Mouse (Mus musculus): ENCODE measurements around the gene Ints5.
"Not testable (repeated sequence)": the region's sequence is repeated elsewhere in the genome, so short reads cannot be mapped to it uniquely, and the experiment has no call there.

Gene Ints5

DNA sequence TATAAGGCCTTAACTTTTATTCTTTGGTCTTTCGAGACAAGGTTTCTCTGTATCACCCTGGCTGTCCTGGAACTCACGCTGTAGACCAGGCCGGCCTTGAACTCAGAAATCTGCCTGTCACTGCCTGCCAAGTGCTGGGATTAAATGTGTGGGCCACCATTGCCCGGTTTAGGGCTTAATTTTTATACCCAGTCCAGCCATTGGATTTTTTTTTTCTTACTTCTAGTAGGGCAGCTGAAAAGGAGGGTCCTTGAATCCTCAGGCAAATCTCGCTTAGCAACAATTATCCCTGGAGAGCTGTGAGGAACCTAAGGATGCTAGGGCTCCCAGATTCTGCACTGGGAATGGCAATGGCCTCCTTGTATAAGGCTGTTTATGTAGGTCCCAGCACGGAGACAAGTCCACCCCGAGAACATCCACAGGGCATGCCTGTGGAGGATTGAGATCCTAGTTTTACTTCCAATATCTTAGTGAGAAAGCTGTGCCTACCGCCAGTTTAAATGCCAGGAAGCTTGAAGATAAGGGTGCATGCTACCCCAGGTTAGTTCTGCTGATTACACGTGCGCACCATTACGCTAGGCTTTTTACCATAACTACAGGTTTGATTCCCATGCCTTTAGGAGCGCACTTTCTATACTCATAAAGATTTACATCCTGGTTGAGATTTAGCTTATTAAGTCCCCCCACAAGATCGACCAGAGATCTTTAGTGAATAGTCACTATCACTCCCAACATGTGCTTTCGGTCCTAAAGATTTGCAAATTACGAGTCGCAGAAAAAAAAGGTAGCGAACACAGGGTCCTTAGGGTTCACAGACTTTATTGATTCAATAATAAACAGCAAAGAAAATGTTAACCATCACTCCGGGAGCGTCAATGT is 5.0 kb upstream of the Ints5 start:
- DNase-seq (ENCODE audit: low read depth), result no peak

- peak; percentile 95 for DNase-seq (ENCODE audit: low read depth)
Measured at GRCm38 (mm10) chr19:8888511-8889385, 4.1 kb upstream of the Ints5 start, which contains the start of the genes 1810009A15Rik and Gm49416. Gene 1810009A15Rik, plus strand, starts transcription at chr19:8888853. Gene Gm49416, plus strand, starts transcription at chr19:8888926.

DNA sequence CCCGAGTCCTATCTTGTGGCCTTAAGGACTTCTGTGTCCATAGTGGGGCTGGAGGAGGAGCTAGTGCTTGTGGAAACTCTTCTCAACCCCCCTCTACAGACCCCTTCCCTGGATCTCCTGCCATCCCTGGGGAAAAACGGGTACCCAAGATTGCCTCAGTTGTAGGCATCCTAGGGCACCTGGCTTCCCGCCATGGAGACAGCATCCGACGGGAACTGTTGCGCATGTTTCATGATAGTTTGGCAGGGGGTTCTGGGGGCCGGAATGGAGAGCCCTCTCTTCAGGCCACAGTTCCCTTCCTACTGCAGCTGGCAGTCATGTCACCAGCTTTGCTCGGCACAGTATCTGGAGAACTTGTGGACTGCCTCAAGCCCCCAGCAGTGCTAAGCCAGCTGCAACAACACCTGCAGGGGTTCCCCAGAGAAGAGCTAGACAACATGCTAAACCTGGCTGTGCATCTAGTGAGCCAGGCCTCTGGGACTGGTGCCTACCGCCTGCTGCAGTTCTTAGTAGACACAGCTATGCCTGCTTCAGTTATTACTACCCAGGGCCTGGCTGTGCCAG is 2.7 kb downstream of the Ints5 start:
- no peak for DNase-seq (ENCODE audit: low read depth)

DNA sequence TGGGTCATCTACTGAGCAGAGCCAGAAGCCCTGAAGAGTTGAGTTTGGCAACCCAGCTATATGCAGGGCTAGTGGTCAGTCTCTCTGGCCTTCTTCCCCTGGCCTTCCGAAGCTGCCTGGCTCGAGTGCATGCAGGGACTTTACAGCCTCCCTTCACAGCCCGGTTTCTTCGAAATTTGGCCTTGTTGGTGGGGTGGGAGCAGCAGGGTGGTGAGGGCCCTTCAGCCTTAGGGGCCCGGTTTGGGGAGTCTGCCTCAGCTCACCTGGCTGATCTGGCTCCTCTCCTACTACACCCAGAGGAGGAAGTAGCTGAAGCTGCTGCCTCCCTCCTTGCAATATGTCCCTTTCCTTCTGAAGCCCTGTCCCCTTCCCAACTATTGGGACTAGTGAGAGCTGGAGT is 3.4 kb downstream of the Ints5 start:
- DNase-seq (ENCODE audit: low read depth), result not testable (repeated sequence)

DNA sequence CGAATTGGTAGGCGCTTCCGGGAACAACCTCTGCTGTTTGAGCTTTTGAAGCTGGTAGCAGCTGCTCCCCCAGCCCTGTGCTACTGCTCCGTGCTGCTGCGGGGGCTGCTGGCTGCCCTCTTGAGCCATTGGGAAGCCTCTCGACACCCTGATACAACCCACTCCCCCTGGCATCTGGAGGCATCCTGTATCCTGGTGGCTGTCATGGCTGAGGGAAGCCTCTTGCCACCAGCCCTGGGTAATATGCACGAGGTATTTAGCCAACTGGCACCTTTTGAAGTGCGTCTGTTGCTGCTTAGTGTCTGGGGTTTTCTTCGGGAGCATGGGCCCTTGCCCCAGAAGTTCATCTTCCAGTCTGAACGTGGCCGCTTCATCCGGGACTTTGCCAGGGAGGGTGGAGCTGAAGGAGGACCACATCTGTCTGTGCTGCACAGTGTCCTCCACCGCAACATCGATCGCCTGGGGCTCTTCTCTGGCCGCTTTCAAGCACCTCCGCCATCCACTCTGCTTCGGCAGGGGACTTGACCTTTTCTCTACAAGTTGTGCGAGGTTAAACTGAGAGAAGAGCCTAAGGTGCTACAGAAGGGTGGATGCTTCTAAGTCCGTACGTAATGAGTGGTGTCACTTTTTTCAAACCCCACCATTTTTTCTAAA is 4.5 kb downstream of the Ints5 start:
- DNase-seq (ENCODE audit: low read depth), result not testable (repeated sequence)

- peak; percentile 96 for DNase-seq (ENCODE audit: low read depth)
Measured at GRCm38 (mm10) chr19:8897865-8898495, 5.2 kb downstream of the Ints5 start, which contains the start of gene Ganab. Gene Ganab, plus strand, starts transcription at chr19:8898071.

DNA sequence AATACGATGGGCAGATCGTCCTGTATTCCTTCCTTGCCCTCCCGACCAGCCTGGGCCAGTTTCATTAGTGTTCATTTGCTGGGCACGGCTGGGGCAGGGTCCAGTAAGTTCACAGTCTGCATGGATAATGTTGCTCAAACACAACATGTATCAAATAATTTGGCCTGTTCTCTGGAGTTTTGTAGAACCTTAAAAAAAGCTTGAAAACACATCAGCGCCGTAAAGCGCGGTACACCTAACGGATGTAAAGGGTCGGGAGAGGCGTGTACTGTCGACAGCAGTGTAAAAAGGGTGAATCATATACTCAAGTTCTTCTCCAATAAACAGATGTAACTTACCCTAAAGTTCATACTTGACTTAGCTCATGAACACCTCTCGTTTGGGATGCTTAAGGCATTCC is 5.8 kb downstream of the Ints5 start:
- no peak for DNase-seq (ENCODE audit: low read depth)

DNA sequence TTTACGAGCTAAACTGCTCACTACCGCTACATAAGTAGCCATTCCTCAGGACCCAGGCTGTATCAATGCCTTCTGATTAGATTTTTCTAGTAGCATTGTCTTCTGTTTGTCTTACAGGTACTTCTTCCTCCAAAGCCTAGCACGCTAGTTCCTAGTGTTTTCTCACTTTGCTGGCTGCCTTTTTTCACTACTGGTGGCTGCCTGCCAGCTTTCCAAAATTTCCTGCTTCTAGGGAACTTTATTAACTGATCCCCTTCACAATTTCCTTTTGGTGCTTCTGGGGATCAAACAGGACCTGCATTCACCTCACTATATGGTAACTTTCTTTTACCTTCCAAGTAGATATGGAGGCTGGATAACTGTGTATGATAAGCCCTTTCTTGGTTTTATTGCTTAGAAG is 6.3 kb downstream of the Ints5 start:
- DNase-seq (ENCODE audit: low read depth), result no peak

- DNase-seq (ENCODE audit: low read depth), result no peak
Measured at GRCm38 (mm10) chr19:8903412-8903811, 10.6 kb downstream of the Ints5 start.

DNA sequence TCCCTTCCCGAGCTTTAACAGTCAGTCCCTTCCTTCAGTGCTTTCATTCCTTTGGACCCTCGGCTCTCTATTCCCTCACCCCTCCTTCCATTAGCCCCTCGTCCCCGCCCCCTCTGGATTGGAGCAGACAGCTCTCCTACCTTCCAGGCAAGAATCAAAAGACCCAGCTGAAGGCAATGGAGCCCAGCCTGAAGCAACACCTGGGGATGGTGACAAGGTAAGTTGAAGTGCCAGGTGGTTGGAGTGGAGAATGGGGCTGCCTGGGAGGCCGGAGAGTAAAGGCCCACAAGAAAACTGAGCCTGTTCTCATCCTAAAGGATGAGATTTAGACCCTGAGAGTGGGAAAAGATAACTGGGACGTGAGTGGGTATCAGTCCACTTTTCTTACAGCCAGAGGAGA is 15.7 kb downstream of the Ints5 start:
- no peak for DNase-seq (ENCODE audit: low read depth)

DNA sequence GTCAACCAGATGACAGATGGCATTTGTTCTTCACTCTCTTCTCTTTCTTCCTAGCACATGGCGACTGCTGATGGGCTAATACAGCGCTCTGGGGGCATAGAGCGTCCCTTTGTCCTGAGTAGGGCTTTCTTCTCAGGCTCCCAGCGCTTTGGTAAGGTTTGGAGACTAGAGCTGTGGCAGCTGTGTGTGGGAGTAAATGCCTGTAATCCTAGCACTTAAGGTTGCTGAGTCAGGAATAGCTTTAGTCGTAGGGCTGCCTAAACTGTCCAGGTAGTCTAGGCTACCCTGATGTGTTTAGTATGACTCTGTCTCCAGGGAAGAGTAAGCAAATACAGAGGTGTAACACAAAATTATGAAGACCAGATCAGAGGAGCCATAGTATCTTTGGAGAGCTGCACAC is 19.0 kb downstream of the Ints5 start:
- DNase-seq (ENCODE audit: low read depth), result no peak

DNA sequence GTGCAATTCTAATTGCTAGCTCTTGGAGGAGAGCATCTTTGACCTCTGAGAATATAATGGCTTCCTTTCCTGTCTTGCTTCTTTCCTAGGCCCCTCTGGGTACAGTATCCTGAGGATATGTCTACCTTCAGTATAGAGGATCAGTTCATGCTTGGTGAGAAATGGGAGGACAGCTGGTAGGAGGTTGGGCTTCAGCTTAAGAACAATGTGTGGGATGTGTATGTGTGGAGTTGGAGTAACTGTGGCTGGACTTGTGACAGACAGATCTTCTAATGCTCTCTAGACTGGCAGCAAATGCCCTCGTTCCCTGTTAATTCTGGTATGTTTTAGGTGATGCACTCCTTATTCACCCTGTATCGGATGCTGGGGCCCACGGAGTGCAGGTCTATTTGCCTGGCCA is 21.4 kb downstream of the Ints5 start:
- no peak for DNase-seq (ENCODE audit: low read depth)

- DNase-seq (ENCODE audit: low read depth), result no peak
Measured at GRCm38 (mm10) chr19:8919000-8919399, 26.2 kb downstream of the Ints5 start.

- no peak for DNase-seq (ENCODE audit: low read depth)
Measured at GRCm38 (mm10) chr19:8919684-8920072, 26.9 kb downstream of the Ints5 start.

DNA sequence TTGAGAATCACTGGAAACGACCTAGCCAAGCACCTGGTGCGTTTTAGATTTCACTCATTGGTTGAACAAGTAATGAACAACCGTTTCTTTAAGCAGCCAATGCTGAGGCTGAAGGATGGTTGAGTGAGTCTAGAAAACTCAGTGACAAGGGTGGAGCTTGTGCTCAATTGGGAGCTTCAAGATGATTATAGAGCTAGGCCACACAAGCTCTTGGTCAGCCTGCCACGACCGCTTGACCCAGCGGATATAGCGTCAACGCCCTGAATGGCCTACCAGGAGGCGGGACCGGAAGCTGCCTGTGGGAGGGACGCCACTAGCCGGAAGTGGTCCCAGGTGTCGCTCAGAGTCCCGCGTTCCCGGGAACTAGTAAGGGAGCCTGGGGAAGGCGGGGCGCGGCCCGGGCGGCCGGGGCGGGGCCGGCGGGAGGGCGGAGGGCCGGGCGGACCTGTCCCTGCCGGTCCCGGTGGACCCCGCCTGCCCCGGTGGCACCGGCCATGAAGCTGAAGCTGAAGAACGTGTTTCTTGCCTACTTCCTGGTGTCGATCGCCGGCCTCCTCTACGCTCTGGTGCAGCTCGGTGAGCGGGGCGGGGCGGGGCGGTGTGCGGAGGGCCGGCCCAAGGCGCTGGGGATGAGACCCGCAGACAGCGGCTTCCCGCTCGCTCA is 27.4 kb downstream of the Ints5 start, which contains the start of gene B3gat3:
B3gat3 (plus strand) TSS at position 302 of the 664 bp plus-strand sequence.
- DNase-seq (ENCODE audit: low read depth), result peak; percentile 85

- no peak for DNase-seq (ENCODE audit: low read depth)
Measured at GRCm38 (mm10) chr19:8920836-8921291, 28.1 kb downstream of the Ints5 start.

DNA sequence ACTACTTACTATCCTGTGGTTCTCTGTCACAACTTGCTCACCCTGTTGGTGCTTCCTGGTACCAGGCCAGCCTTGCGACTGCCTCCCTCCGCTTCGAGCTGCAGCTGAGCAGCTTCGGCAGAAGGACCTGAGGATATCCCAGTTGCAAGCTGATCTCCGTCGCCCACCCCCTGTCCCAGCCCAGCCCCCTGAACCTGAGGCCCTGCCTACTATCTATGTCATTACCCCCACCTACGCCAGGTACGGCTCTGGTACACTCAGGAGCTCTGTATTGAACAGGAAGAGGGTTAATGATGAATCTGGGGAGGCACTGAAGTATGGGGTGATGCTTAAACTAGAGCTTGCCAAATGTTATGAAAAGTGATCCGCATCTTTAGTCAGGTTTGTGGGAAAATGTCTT is 28.9 kb downstream of the Ints5 start:
- no peak for DNase-seq (ENCODE audit: low read depth)

DNA sequence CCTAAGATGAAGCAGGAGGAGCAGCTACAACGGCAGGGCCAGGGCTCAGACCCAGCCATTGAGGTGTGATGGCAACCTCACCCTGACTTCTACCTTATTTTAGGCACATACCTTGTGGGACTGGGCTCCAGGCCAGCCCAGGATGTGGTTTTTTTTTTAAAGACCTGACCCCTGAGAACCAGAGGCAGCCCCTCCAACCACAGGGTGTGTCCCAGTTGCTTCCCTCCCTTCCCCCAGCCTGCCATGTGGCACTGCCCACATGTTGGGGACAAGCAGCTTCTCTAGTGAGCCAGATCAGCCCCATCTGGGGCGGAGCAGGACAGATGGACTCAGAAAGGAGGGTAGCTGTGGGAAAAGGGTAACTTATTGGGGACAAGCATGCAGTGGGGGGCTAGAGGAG is 34.0 kb downstream of the Ints5 start:
- no peak for DNase-seq (ENCODE audit: low read depth)

DNA sequence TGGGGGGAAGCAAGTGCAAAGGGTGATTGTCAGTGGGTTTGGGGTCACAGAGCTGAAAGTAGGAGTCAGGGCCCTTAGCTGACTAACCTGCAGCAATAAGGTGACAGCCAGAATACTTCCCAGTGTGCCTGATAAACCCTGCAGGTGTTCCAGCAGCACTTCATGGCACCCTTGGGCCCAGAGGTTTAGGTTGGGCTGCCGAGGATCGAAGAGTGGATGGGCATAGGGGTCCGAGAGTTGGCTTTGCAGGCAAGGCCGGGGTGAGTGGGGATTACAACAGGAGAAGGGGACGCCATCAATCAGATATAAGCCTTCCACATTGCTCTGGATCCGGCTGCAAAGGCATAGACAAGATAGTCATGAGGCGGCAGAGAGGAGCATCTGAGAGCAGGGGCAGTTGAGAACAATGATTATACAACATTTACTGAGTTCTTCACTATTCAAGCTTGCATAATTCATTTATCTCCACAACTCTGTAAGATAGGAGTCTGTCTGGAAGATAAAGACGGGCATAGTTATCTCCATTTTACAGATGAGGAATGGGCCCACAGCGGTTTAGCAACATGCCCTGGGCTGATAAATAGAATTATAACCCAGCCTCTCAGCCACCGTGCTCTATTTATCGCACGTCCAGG is 35.2 kb downstream of the Ints5 start:
- DNase-seq (ENCODE audit: low read depth), result no peak

GRCm38 (mm10) chr19:8928689-8929223 is 36.0 kb downstream of the Ints5 start:
- no peak for DNase-seq (ENCODE audit: low read depth)

Measured in c-Kit-positive CD71-positive TER-119-negative erythroid progenitor cells, embryonic 14.5 days (primary cell).